Mouse (Mus musculus) E14TG2a.4 (cell line): Measurements from ENCODE around the gene Wnt7b.

Source experiments
- CTCF ChIP-seq: conservative IDR thresholded peaks from 2 replicates; pipeline ENCODE4 v1.5.1; 2014; ENCODE audit warnings: low read length
- NANOG ChIP-seq: IDR thresholded peaks from 2 replicates; pipeline ENCODE4 v1.6.1; 2014; ENCODE audit warnings: borderline replicate concordance, low read length, mixed read lengths
- POU5F1 ChIP-seq: IDR thresholded peaks from 2 replicates; pipeline ENCODE4 v1.6.1; 2014; ENCODE audit warnings: low read length, borderline replicate concordance

DNA sequence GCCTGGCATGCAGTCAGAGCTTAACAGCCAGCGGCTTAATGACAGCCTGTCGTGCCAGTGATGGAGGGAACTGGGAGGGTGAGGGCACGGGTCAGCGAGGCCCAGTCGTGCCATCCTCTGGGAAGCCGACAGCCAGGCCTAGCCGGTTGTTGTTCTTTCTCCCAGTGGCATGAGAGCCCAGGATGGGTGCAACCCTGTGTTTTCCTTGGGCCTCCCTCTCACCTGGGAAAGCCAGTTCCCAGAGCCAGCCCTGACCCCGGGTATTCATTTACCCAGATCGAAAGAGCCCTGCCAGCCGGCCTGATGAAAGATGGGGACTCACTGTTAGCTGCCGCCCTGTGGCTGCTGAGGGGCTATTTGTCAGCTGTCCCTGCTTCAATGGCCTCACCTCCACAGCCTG lies 44.1 kb downstream of the Wnt7b start:
- no peak for TF ChIP-seq CTCF
- TF ChIP-seq NANOG: no peak
- TF ChIP-seq POU5F1: no peak
